8 mouse cellular contexts compared by ENCODE assay signal in the genomic region with DNA sequence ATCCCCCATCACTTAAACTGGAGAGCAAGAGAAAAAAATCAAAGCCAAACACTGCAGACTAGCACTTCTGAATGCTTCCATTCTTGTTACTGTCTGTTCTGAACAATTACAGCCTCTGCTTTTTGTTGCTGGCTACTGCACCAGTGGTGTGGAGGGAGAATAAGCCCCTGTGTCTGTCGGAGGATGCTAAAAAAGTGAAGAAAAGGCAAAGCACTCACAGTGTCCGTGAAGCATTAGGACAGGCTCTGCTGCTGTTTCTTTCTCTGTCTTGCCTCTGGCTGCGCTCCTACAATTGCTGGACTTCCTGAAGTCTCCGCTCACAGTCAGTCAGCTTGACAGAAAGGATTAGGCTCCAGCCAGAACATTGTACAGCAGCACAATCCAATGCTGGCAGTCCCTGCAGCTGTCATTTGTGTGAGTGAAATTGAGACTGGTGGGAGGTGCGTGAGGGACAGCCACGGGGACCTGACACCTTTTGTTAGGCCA.
DNase-seq lines count a peak whose midpoint lies in the region; ATAC-seq and TF ChIP-seq lines count a peak whose summit lies in the region.

No protein-coding gene starts in this region.

- no peak for DNase-seq in kidney, postnatal 14 days
- DNase-seq in midbrain, postnatal 0 days (ENCODE audit: low spot score) = peak; percentile 62
- no peak for DNase-seq in testis, postnatal 10 days (ENCODE audit: low spot score)
- no peak for DNase-seq in cerebellum, postnatal 36 days
- no peak for DNase-seq in left cerebral cortex, postnatal 14 days (ENCODE audit: low spot score in 2 of 2)

- TF ChIP-seq CTCF in midbrain, postnatal 0 days (IDR thresholded peaks at IDR 0.05) = no peak

- H3K4me1 ChIP-seq in kidney, embryonic 14.5 days (ENCODE audit: control insufficient read depth, insufficient read depth, low read length) = no peaks in the 10 kb centered on the region
- H3K4me1 ChIP-seq in embryonic facial prominence, embryonic 12.5 days = peaks cover 17% of the 10 kb centered on the region
- H3K4me1 ChIP-seq in hindbrain, embryonic 15.5 days (replicated peaks) = peaks cover 12% of the 10 kb centered on the region; the same call in 1 of the 2 replicates
- no peaks in the 10 kb centered on the region for H3K4me1 ChIP-seq in midbrain, postnatal 0 days (ENCODE audit: insufficient read depth, low read length)

- intact Hi-C loops in left cerebral cortex, postnatal 14 days (cut with DNase I) = no loop called here

- no peaks in the 10 kb centered on the region for H3K27me3 ChIP-seq in kidney, embryonic 14.5 days (ENCODE audit: control insufficient read depth, insufficient read depth, low read length)
- H3K27me3 ChIP-seq in embryonic facial prominence, embryonic 12.5 days = no peaks in the 10 kb centered on the region
- H3K27me3 ChIP-seq in hindbrain, embryonic 15.5 days = no peaks in the 10 kb centered on the region
- no peaks in the 10 kb centered on the region for H3K27me3 ChIP-seq in midbrain, postnatal 0 days (ENCODE audit: insufficient read depth, low read length)

- WGBS in kidney, embryonic 14.5 days = 23% methylated on average over 6 of the region's 6 CpGs
- 3% methylated on average over 6 of the region's 6 CpGs for WGBS in embryonic facial prominence, embryonic 12.5 days
- 13% methylated on average over 6 of the region's 6 CpGs for WGBS in hindbrain, embryonic 15.5 days
- whole genome bisulfite sequencing in midbrain, postnatal 0 days = 6% methylated on average over 6 of the region's 6 CpGs

- H3K4me3 ChIP-seq in kidney, embryonic 14.5 days (ENCODE audit: low read length) = no peak overlapping the region
- H3K4me3 ChIP-seq in embryonic facial prominence, embryonic 12.5 days = no peak overlapping the region
- H3K4me3 ChIP-seq in hindbrain, embryonic 15.5 days = no peak overlapping the region
- H3K4me3 ChIP-seq in midbrain, postnatal 0 days (ENCODE audit: low read depth, low read length) = no peak overlapping the region

- H3K27ac ChIP-seq in kidney, embryonic 14.5 days (ENCODE audit: low read depth, low read length) = no peak overlapping the region
- H3K27ac ChIP-seq in embryonic facial prominence, embryonic 12.5 days = 0 out of 2 replicates have a peak overlapping the region, but pooled peaks have one; percentile 2
- peak overlapping the region; percentile 6; the same call in 1 of the 2 replicates for H3K27ac ChIP-seq in hindbrain, embryonic 15.5 days (replicated peaks)
- H3K27ac ChIP-seq in midbrain, postnatal 0 days (ENCODE audit: low read depth, low read length) = peak overlapping the region; percentile 57

- ATAC-seq in kidney, embryonic 14.5 days (ENCODE audit: low FRiP score, low TSS enrichment) = peak; percentile 64; the same call in 1 of the 2 replicates
- ATAC-seq in embryonic facial prominence, embryonic 12.5 days (ENCODE audit: insufficient number of reproducible peaks, insufficient read depth, low FRiP score, low TSS enrichment) = peak; percentile 69
- peak; percentile 74; the same call in 1 of the 2 replicates for ATAC-seq in hindbrain, embryonic 15.5 days (ENCODE audit: low FRiP score, low read depth)
- peak; percentile 57 for ATAC-seq in midbrain, postnatal 0 days (ENCODE audit: low FRiP score)

- no peaks in the 10 kb centered on the region for H3K36me3 ChIP-seq in kidney, embryonic 14.5 days (ENCODE audit: control insufficient read depth, insufficient read depth, low read length)
- no peaks in the 10 kb centered on the region for H3K36me3 ChIP-seq in embryonic facial prominence, embryonic 12.5 days
- no peaks in the 10 kb centered on the region for H3K36me3 ChIP-seq in hindbrain, embryonic 15.5 days
- H3K36me3 ChIP-seq in midbrain, postnatal 0 days (ENCODE audit: insufficient read depth, low read length) = no peaks in the 10 kb centered on the region

- H3K4me2 ChIP-seq in kidney, embryonic 14.5 days (replicated peaks; ENCODE audit: low read depth, low read length) = no peak overlapping the region
- H3K4me2 ChIP-seq in embryonic facial prominence, embryonic 12.5 days (replicated peaks) = peak overlapping the region; percentile 14; the same call in 1 of the 2 replicates
- no peak overlapping the region for H3K4me2 ChIP-seq in hindbrain, embryonic 15.5 days
- H3K4me2 ChIP-seq in midbrain, postnatal 0 days (ENCODE audit: low read depth, low read length, poor library complexity, severe bottlenecking) = no peak overlapping the region

- no peaks in the 10 kb centered on the region for H3K9me3 ChIP-seq in kidney, embryonic 14.5 days (ENCODE audit: control insufficient read depth, low read length)
- no peaks in the 10 kb centered on the region for H3K9me3 ChIP-seq in embryonic facial prominence, embryonic 12.5 days
- no peaks in the 10 kb centered on the region for H3K9me3 ChIP-seq in hindbrain, embryonic 15.5 days
- H3K9me3 ChIP-seq in midbrain, postnatal 0 days (ENCODE audit: low read length) = no peaks in the 10 kb centered on the region

- no peak overlapping the region for H3K9ac ChIP-seq in kidney, embryonic 14.5 days (ENCODE audit: low read depth, low read length)
- H3K9ac ChIP-seq in embryonic facial prominence, embryonic 12.5 days = no peak overlapping the region
- H3K9ac ChIP-seq in hindbrain, embryonic 15.5 days = no peak overlapping the region
- H3K9ac ChIP-seq in midbrain, postnatal 0 days (replicated peaks; ENCODE audit: low read length, poor library complexity, severe bottlenecking) = no peak overlapping the region
